Mouse (Mus musculus): Measurements from ENCODE around the gene Rnf157. TPM values are rescaled to one million over a fixed set of nuclear protein-coding genes. Genes with fewer than 3 reads are reported as not detected.
"Not testable (repeated sequence)": the region's sequence is repeated elsewhere in the genome, so short reads cannot be mapped to it uniquely, and the experiment has no call there.

The Rnf157 gene
- polyA plus RNA-seq, 1 experiment from 2014 or later, result 14.1 TPM

GRCm38 (mm10) chr11:116383070-116383469 is 29.8 kb downstream of the Rnf157 start:
- not testable (repeated sequence) for H3K27me3 ChIP-seq (ENCODE audit: control insufficient read depth, insufficient read depth, low read length); H3K4me2 ChIP-seq (replicated peaks; ENCODE audit: low read depth, low read length); ATAC-seq (ENCODE audit: low FRiP score, low TSS enrichment); H3K9ac ChIP-seq (ENCODE audit: low read depth, low read length); H3K9me3 ChIP-seq (ENCODE audit: control insufficient read depth, low read length); H3K27ac ChIP-seq (ENCODE audit: low read depth, low read length); H3K4me3 ChIP-seq (ENCODE audit: low read length); H3K36me3 ChIP-seq (ENCODE audit: control insufficient read depth, insufficient read depth, low read length)
- WGBS, result 88% methylated on average over 5 of the region's 5 CpGs
- peaks cover 18% of the 10 kb centered on the region for H3K4me1 ChIP-seq (ENCODE audit: control insufficient read depth, insufficient read depth, low read length)

- Histone ChIP-seq H3K4me2 (replicated peaks; ENCODE audit: low read depth, low read length) (no peak overlapping the region), H3K9ac (ENCODE audit: low read depth, low read length) (no peak overlapping the region), H3K4me3 (ENCODE audit: low read length) (no peak overlapping the region), H3K27me3 (ENCODE audit: control insufficient read depth, insufficient read depth, low read length) (no peaks in the 10 kb centered on the region), H3K36me3 (ENCODE audit: control insufficient read depth, insufficient read depth, low read length) (no peaks in the 10 kb centered on the region), H3K27ac (ENCODE audit: low read depth, low read length) (no peak overlapping the region), H3K4me1 (ENCODE audit: control insufficient read depth, insufficient read depth, low read length) (no peaks in the 10 kb centered on the region), H3K9me3 (ENCODE audit: control insufficient read depth, low read length) (no peaks in the 10 kb centered on the region)
- ATAC-seq (ENCODE audit: low FRiP score, low TSS enrichment), result no peak
- 83% methylated on average over 7 of the region's 7 CpGs for WGBS
Observed at GRCm38 (mm10) chr11:116380767-116381166, 32.1 kb downstream of the Rnf157 start.

- WGBS, result 82% methylated on average over 6 of the region's 6 CpGs
Observed at GRCm38 (mm10) chr11:116379530-116379929, 33.3 kb downstream of the Rnf157 start.

GRCm38 (mm10) chr11:116376945-116377661 is 35.7 kb downstream of the Rnf157 start:
- no peak overlapping the region for H3K4me2 ChIP-seq (replicated peaks; ENCODE audit: low read depth, low read length)
- no peaks in the 10 kb centered on the region for H3K4me1 ChIP-seq (ENCODE audit: control insufficient read depth, insufficient read depth, low read length)
- no peaks in the 10 kb centered on the region for H3K9me3 ChIP-seq (ENCODE audit: control insufficient read depth, low read length)
- H3K27ac ChIP-seq (ENCODE audit: low read depth, low read length), result no peak overlapping the region
- H3K9ac ChIP-seq (ENCODE audit: low read depth, low read length), result no peak overlapping the region
- ATAC-seq (ENCODE audit: low FRiP score, low TSS enrichment), result no peak
- no peak overlapping the region for H3K4me3 ChIP-seq (ENCODE audit: low read length)
- no peaks in the 10 kb centered on the region for H3K27me3 ChIP-seq (ENCODE audit: control insufficient read depth, insufficient read depth, low read length)
- WGBS, result 70% methylated on average over 7 of the region's 7 CpGs
- no peaks in the 10 kb centered on the region for H3K36me3 ChIP-seq (ENCODE audit: control insufficient read depth, insufficient read depth, low read length)

More at GRCm38 (mm10) chr11:116379530-116379929, 33.3 kb downstream of the Rnf157 start:
- Histone ChIP-seq H3K4me1 (ENCODE audit: control insufficient read depth, insufficient read depth, low read length) (no peaks in the 10 kb centered on the region), H3K9ac (ENCODE audit: low read depth, low read length) (no peak overlapping the region), H3K4me2 (replicated peaks; ENCODE audit: low read depth, low read length) (no peak overlapping the region), H3K4me3 (ENCODE audit: low read length) (no peak overlapping the region), H3K9me3 (ENCODE audit: control insufficient read depth, low read length) (no peaks in the 10 kb centered on the region), H3K27ac (ENCODE audit: low read depth, low read length) (no peak overlapping the region), H3K36me3 (ENCODE audit: control insufficient read depth, insufficient read depth, low read length) (no peaks in the 10 kb centered on the region), H3K27me3 (ENCODE audit: control insufficient read depth, insufficient read depth, low read length) (no peaks in the 10 kb centered on the region)
- no peak for ATAC-seq (ENCODE audit: low FRiP score, low TSS enrichment)

- no peak overlapping the region for H3K9ac ChIP-seq (ENCODE audit: low read depth, low read length)
- H3K9me3 ChIP-seq (ENCODE audit: control insufficient read depth, low read length), result no peaks in the 10 kb centered on the region
- ATAC-seq (ENCODE audit: low FRiP score, low TSS enrichment), result no peak
- WGBS, result 88% methylated on average over 4 of the region's 4 CpGs
- no peak overlapping the region for H3K4me2 ChIP-seq (replicated peaks; ENCODE audit: low read depth, low read length)
- no peak overlapping the region for H3K4me3 ChIP-seq (ENCODE audit: low read length)
- H3K4me1 ChIP-seq (ENCODE audit: control insufficient read depth, insufficient read depth, low read length), result no peaks in the 10 kb centered on the region
- no peaks in the 10 kb centered on the region for H3K36me3 ChIP-seq (ENCODE audit: control insufficient read depth, insufficient read depth, low read length)
- H3K27me3 ChIP-seq (ENCODE audit: control insufficient read depth, insufficient read depth, low read length), result no peaks in the 10 kb centered on the region
- H3K27ac ChIP-seq (ENCODE audit: low read depth, low read length), result no peak overlapping the region
Observed at GRCm38 (mm10) chr11:116371894-116372450, 40.9 kb downstream of the Rnf157 start.

GRCm38 (mm10) chr11:116369633-116370032 is 43.2 kb downstream of the Rnf157 start:
- no peaks in the 10 kb centered on the region for H3K36me3 ChIP-seq (ENCODE audit: control insufficient read depth, insufficient read depth, low read length)
- 68% methylated on average over 5 of the region's 5 CpGs for WGBS
- H3K9ac ChIP-seq (ENCODE audit: low read depth, low read length), result no peak overlapping the region
- no peak for ATAC-seq (ENCODE audit: low FRiP score, low TSS enrichment)
- no peaks in the 10 kb centered on the region for H3K4me1 ChIP-seq (ENCODE audit: control insufficient read depth, insufficient read depth, low read length)
- H3K27ac ChIP-seq (ENCODE audit: low read depth, low read length), result no peak overlapping the region
- H3K4me3 ChIP-seq (ENCODE audit: low read length), result no peak overlapping the region
- no peaks in the 10 kb centered on the region for H3K27me3 ChIP-seq (ENCODE audit: control insufficient read depth, insufficient read depth, low read length)
- no peak overlapping the region for H3K4me2 ChIP-seq (replicated peaks; ENCODE audit: low read depth, low read length)
- H3K9me3 ChIP-seq (ENCODE audit: control insufficient read depth, low read length), result no peaks in the 10 kb centered on the region

GRCm38 (mm10) chr11:116369051-116369450 is 43.8 kb downstream of the Rnf157 start:
- H3K4me2 ChIP-seq (replicated peaks; ENCODE audit: low read depth, low read length), result no peak overlapping the region
- no peaks in the 10 kb centered on the region for H3K27me3 ChIP-seq (ENCODE audit: control insufficient read depth, insufficient read depth, low read length)
- H3K4me1 ChIP-seq (ENCODE audit: control insufficient read depth, insufficient read depth, low read length), result no peaks in the 10 kb centered on the region
- H3K9me3 ChIP-seq (ENCODE audit: control insufficient read depth, low read length), result no peaks in the 10 kb centered on the region
- no peak overlapping the region for H3K4me3 ChIP-seq (ENCODE audit: low read length)
- no peak for ATAC-seq (ENCODE audit: low FRiP score, low TSS enrichment)
- H3K36me3 ChIP-seq (ENCODE audit: control insufficient read depth, insufficient read depth, low read length), result no peaks in the 10 kb centered on the region
- no peak overlapping the region for H3K9ac ChIP-seq (ENCODE audit: low read depth, low read length)
- H3K27ac ChIP-seq (ENCODE audit: low read depth, low read length), result no peak overlapping the region
- WGBS, result 90% methylated on average over 14 of the region's 14 CpGs

- no peak for ATAC-seq (ENCODE audit: low FRiP score, low TSS enrichment)
- Histone ChIP-seq H3K9ac (ENCODE audit: low read depth, low read length) (no peak overlapping the region), H3K9me3 (ENCODE audit: control insufficient read depth, low read length) (no peaks in the 10 kb centered on the region), H3K27ac (ENCODE audit: low read depth, low read length) (no peak overlapping the region), H3K4me1 (ENCODE audit: control insufficient read depth, insufficient read depth, low read length) (no peaks in the 10 kb centered on the region), H3K27me3 (ENCODE audit: control insufficient read depth, insufficient read depth, low read length) (no peaks in the 10 kb centered on the region), H3K4me2 (replicated peaks; ENCODE audit: low read depth, low read length) (no peak overlapping the region), H3K36me3 (ENCODE audit: control insufficient read depth, insufficient read depth, low read length) (no peaks in the 10 kb centered on the region), H3K4me3 (ENCODE audit: low read length) (no peak overlapping the region)
- 28% methylated on average over 9 of the region's 9 CpGs for WGBS
Observed at GRCm38 (mm10) chr11:116368116-116368515, 44.7 kb downstream of the Rnf157 start.

GRCm38 (mm10) chr11:116366647-116367046 is 46.2 kb downstream of the Rnf157 start:
- H3K4me3 ChIP-seq (ENCODE audit: low read length), result no peak overlapping the region
- H3K36me3 ChIP-seq (ENCODE audit: control insufficient read depth, insufficient read depth, low read length), result no peaks in the 10 kb centered on the region
- H3K4me1 ChIP-seq (ENCODE audit: control insufficient read depth, insufficient read depth, low read length), result no peaks in the 10 kb centered on the region
- no peaks in the 10 kb centered on the region for H3K27me3 ChIP-seq (ENCODE audit: control insufficient read depth, insufficient read depth, low read length)
- no peak overlapping the region for H3K27ac ChIP-seq (ENCODE audit: low read depth, low read length)
- WGBS, result 76% methylated on average over 1 of the region's 1 CpGs
- ATAC-seq (ENCODE audit: low FRiP score, low TSS enrichment), result no peak
- no peak overlapping the region for H3K9ac ChIP-seq (ENCODE audit: low read depth, low read length)
- no peak overlapping the region for H3K4me2 ChIP-seq (replicated peaks; ENCODE audit: low read depth, low read length)
- no peaks in the 10 kb centered on the region for H3K9me3 ChIP-seq (ENCODE audit: control insufficient read depth, low read length)

All from kidney, embryonic 14.5 days (tissue).